Mouse (Mus musculus): ENCODE data around the gene Grb2. TPM values are rescaled to one million over a fixed set of nuclear protein-coding genes. Genes with fewer than 3 reads are reported as not detected.

Grb2 gene
- polyA plus RNA-seq, 1 experiment, result 42.6 TPM

GRCm38 (mm10) chr11:115689137-115689915 is 19.1 kb downstream of the Grb2 start:
- Histone ChIP-seq H3K4me1 (ENCODE audit: control insufficient read depth, insufficient read depth, low read length) (peaks cover 18% of the 10 kb centered on the region), H3K27me3 (replicated peaks; ENCODE audit: control insufficient read depth, insufficient read depth, low read length) (no peaks in the 10 kb centered on the region), H3K27ac (ENCODE audit: insufficient read depth, low read depth, low read length) (no peak overlapping the region), H3K36me3 (ENCODE audit: control insufficient read depth, insufficient read depth, low read length) (no peaks in the 10 kb centered on the region), H3K4me3 (ENCODE audit: insufficient read depth, low read depth, low read length) (no peak overlapping the region)
- no peak for DNase-seq
- TF ChIP-seq CTCF (conservative IDR thresholded peaks at IDR 0.05; ENCODE audit: insufficient read depth, insufficient read length, low read depth, low read length), result no peak
- no peak for TF ChIP-seq POLR2A (IDR thresholded peaks at IDR 0.05; ENCODE audit: low read depth, low read length)
- 93% methylated on average over 14 of the region's 14 CpGs for WGBS

DNA sequence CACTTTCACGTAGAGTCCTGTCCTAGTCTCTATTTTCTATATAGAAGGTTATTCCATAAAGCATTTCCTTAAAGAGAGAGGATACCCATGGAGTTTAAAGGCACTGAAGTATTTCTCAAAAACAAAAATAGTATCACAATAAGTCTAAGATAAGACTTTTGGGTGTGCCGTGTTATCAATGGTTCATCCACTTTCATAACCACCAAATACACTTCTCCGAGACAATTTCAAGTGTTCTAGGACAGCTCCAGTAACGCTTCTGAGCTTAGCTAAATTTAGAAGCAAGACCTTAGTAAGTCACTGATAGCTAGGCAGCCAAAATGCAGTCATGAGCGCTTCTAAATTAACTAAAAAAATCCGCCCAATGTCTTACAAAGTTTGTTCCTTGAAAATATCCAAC is 22.0 kb downstream of the Grb2 start:
- no peak overlapping the region for H3K27ac ChIP-seq (ENCODE audit: insufficient read depth, low read depth, low read length)
- H3K4me3 ChIP-seq (ENCODE audit: insufficient read depth, low read depth, low read length), result no peak overlapping the region
- H3K4me1 ChIP-seq (ENCODE audit: control insufficient read depth, insufficient read depth, low read length), result peaks cover 8% of the 10 kb centered on the region
- no peaks in the 10 kb centered on the region for H3K27me3 ChIP-seq (replicated peaks; ENCODE audit: control insufficient read depth, insufficient read depth, low read length)
- WGBS, result 71% methylated on average over 6 of the region's 6 CpGs
- TF ChIP-seq POLR2A (IDR thresholded peaks at IDR 0.05; ENCODE audit: low read depth, low read length) (no peak), CTCF (conservative IDR thresholded peaks at IDR 0.05; ENCODE audit: insufficient read depth, insufficient read length, low read depth, low read length) (no peak)
- no peak for DNase-seq
- no peaks in the 10 kb centered on the region for H3K36me3 ChIP-seq (ENCODE audit: control insufficient read depth, insufficient read depth, low read length)

GRCm38 (mm10) chr11:115685954-115686353 is 22.4 kb downstream of the Grb2 start:
- TF ChIP-seq POLR2A (IDR thresholded peaks at IDR 0.05; ENCODE audit: low read depth, low read length), result no peak
- no peak for TF ChIP-seq CTCF (conservative IDR thresholded peaks at IDR 0.05; ENCODE audit: insufficient read depth, insufficient read length, low read depth, low read length)
- WGBS, result 72% methylated on average over 7 of the region's 7 CpGs
- H3K36me3 ChIP-seq (ENCODE audit: control insufficient read depth, insufficient read depth, low read length), result no peaks in the 10 kb centered on the region
- no peak for DNase-seq
- H3K4me1 ChIP-seq (ENCODE audit: control insufficient read depth, insufficient read depth, low read length), result peaks cover 7% of the 10 kb centered on the region
- no peak overlapping the region for H3K27ac ChIP-seq (ENCODE audit: insufficient read depth, low read depth, low read length)
- no peaks in the 10 kb centered on the region for H3K27me3 ChIP-seq (replicated peaks; ENCODE audit: control insufficient read depth, insufficient read depth, low read length)
- H3K4me3 ChIP-seq (ENCODE audit: insufficient read depth, low read depth, low read length), result no peak overlapping the region

DNA sequence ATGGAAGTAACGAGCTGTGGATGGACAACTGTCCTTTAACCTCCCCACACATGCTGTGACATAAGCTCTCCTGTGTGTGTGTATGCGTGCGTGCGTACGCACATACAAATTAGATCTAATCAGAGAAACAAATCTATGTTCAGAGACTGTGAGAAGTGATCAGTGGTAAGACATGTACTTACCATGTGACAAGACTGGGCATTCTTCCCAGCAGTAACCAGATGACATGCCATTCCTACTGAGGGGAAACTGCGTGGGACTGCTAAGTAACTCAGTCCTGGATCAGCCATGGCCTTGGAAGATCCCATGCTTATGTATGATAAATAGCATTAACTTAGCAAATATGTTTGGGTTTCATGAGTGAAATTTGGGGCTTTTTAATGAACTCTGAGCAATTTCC is 23.5 kb downstream of the Grb2 start:
- H3K27me3 ChIP-seq (replicated peaks; ENCODE audit: control insufficient read depth, insufficient read depth, low read length), result no peaks in the 10 kb centered on the region
- WGBS, result 79% methylated on average over 6 of the region's 6 CpGs
- no peak overlapping the region for H3K4me3 ChIP-seq (ENCODE audit: insufficient read depth, low read depth, low read length)
- no peaks in the 10 kb centered on the region for H3K36me3 ChIP-seq (ENCODE audit: control insufficient read depth, insufficient read depth, low read length)
- no peak for TF ChIP-seq CTCF (conservative IDR thresholded peaks at IDR 0.05; ENCODE audit: insufficient read depth, insufficient read length, low read depth, low read length)
- TF ChIP-seq POLR2A (IDR thresholded peaks at IDR 0.05; ENCODE audit: low read depth, low read length), result no peak
- H3K4me1 ChIP-seq (ENCODE audit: control insufficient read depth, insufficient read depth, low read length), result peaks cover 10% of the 10 kb centered on the region; the same call in 1 of the 2 replicates
- no peak overlapping the region for H3K27ac ChIP-seq (ENCODE audit: insufficient read depth, low read depth, low read length)
- DNase-seq, result peak; percentile 54

DNA sequence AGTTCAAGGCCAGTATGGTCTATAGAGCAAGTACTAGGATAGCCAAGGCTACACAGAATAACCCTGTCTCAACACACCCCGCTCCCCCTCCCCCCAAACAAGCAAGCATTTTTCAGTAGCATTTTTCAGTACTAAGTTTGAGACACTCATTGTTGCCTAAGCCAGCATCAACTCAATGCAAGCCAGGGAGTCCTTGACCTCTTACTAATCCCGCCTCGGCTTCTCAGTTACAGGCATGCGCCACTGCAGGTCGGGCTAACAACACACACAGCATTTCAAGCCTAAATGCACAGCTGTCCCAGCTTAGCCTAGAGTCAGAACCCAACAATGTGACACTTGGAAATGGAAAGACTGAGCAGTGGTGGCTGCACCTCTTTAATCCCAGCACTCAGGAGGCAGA is 25.1 kb downstream of the Grb2 start:
- H3K4me1 ChIP-seq (ENCODE audit: control insufficient read depth, insufficient read depth, low read length), result peaks cover 11% of the 10 kb centered on the region; the same call in 1 of the 2 replicates
- no peak overlapping the region for H3K4me3 ChIP-seq (ENCODE audit: insufficient read depth, low read depth, low read length)
- DNase-seq, result no peak
- WGBS, result 90% methylated on average over 5 of the region's 5 CpGs
- H3K27ac ChIP-seq (ENCODE audit: insufficient read depth, low read depth, low read length), result no peak overlapping the region
- H3K36me3 ChIP-seq (ENCODE audit: control insufficient read depth, insufficient read depth, low read length), result no peaks in the 10 kb centered on the region
- TF ChIP-seq CTCF (conservative IDR thresholded peaks at IDR 0.05; ENCODE audit: insufficient read depth, insufficient read length, low read depth, low read length) (no peak), POLR2A (IDR thresholded peaks at IDR 0.05; ENCODE audit: low read depth, low read length) (no peak)
- no peaks in the 10 kb centered on the region for H3K27me3 ChIP-seq (replicated peaks; ENCODE audit: control insufficient read depth, insufficient read depth, low read length)

- no peak for TF ChIP-seq CTCF (conservative IDR thresholded peaks at IDR 0.05; ENCODE audit: insufficient read depth, insufficient read length, low read depth, low read length)
- no peak for TF ChIP-seq POLR2A (IDR thresholded peaks at IDR 0.05; ENCODE audit: low read depth, low read length)
- no peaks in the 10 kb centered on the region for H3K27me3 ChIP-seq (replicated peaks; ENCODE audit: control insufficient read depth, insufficient read depth, low read length)
- H3K4me1 ChIP-seq (ENCODE audit: control insufficient read depth, insufficient read depth, low read length), result peaks cover 11% of the 10 kb centered on the region; the same call in 1 of the 2 replicates
- 89% methylated on average over 3 of the region's 3 CpGs for WGBS
- H3K27ac ChIP-seq (ENCODE audit: insufficient read depth, low read depth, low read length), result no peak overlapping the region
- no peak overlapping the region for H3K4me3 ChIP-seq (ENCODE audit: insufficient read depth, low read depth, low read length)
- no peak for DNase-seq
- H3K36me3 ChIP-seq (ENCODE audit: control insufficient read depth, insufficient read depth, low read length), result no peaks in the 10 kb centered on the region
These were observed 26.0 kb downstream of the Grb2 start for GRCm38 (mm10) chr11:115682411-115682810.

- peak; percentile 73 for DNase-seq
- Histone ChIP-seq H3K36me3 (ENCODE audit: control insufficient read depth, insufficient read depth, low read length) (no peaks in the 10 kb centered on the region), H3K27ac (ENCODE audit: insufficient read depth, low read depth, low read length) (no peak overlapping the region), H3K27me3 (replicated peaks; ENCODE audit: control insufficient read depth, insufficient read depth, low read length) (no peaks in the 10 kb centered on the region), H3K4me1 (ENCODE audit: control insufficient read depth, insufficient read depth, low read length) (peaks cover 5% of the 10 kb centered on the region; the same call in 1 of the 2 replicates), H3K4me3 (ENCODE audit: insufficient read depth, low read depth, low read length) (no peak overlapping the region)
- 66% methylated on average over 9 of the region's 9 CpGs for WGBS
- TF ChIP-seq POLR2A (IDR thresholded peaks at IDR 0.05; ENCODE audit: low read depth, low read length) (no peak), CTCF (conservative IDR thresholded peaks at IDR 0.05; ENCODE audit: insufficient read depth, insufficient read length, low read depth, low read length) (no peak)
These were observed 28.7 kb downstream of the Grb2 start for GRCm38 (mm10) chr11:115679554-115680238.
